Mouse (Mus musculus) CD8-positive naive resting alpha-beta T cell, adult 2 months (primary cell): ENCODE measurements at regions not wholly inside any gene's neighbourhood (a gene's known extent, or its start where the extent isn't known, plus 50 kb on each side); places are given as distances from the start of the nearest gene placed in this dataset.

ENCODE experiments used
- DNase-seq, 2 experiments: peaks; one replicate each; pipeline ENCODE4 v3.0.0; 2022; ENCODE audit warnings: low read depth in 2 of 2, low spot score in 2 of 2

DNA sequence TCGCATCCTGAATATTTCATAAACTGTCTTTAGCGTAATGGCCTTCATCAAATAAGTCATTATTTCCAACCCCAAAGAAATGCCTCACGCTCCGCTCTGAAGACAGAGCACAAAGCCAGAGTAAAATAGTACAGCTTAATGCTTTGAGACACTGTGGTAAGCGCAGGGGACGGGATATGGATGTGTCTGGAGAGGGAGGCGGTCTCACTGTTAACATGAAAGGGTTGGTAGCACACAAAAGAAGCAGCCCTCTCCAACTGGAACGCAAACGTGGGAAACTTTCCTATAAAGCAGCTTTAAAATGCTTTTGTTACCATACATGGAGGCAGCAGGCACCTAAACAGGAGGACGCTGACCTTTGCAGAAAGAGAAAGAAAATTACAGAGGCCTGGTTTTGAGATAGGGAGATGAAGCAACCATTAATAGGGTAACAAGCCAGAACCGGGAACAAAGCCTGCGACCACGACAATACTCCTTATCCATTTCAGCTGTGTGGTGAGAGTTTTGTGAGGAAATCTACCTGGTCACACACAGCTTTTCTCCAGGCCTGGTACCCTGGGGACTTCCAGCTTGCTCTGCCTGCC is 284.8 kb upstream of the Map3k7 start:
- DNase-seq: no peak

GRCm38 (mm10) chr4:31680958-31681357 is 282.9 kb upstream of the Map3k7 start:
- no peak for DNase-seq

GRCm38 (mm10) chr4:31689083-31689482 is 274.8 kb upstream of the Map3k7 start:
- DNase-seq: no peak

DNA sequence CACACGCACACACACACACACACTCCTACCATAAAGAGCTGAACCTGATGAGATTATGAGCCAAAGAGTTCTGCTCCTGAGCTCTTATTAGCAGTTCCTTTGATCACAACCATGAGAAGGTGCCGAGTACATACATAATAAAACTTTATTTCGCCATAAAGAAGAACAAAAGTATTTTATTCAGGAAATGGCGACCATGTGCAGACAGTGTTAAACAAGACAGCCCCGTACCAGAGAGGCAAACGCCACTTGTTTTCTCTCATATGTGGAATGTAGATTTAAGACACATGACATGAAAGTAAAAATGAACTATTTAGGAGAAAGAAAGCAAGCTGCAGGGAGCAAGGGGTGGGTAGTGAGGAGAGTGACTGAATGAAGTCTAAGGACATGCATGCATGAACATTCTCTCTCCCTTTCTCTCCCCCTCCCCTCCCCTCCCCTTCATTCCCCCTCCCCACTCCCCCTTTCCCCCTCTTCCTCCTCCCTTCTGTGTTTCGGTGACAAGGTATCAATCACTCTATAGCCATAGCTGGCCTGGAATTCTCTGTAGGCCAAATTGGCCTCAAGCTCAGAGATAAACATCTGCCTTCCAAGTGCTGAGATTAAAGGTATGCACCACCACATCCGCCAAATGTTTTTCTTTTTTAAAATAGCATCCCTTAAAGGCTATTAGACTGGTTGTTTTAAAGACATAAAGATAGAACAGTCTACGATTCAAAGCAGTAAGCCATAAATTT is 266.0 kb upstream of the Map3k7 start:
- DNase-seq: no peak

GRCm38 (mm10) chr4:31698506-31698782 is 265.5 kb upstream of the Map3k7 start:
- no peak for DNase-seq

GRCm38 (mm10) chr4:31699296-31699695 is 264.6 kb upstream of the Map3k7 start:
- DNase-seq: no peak

DNA sequence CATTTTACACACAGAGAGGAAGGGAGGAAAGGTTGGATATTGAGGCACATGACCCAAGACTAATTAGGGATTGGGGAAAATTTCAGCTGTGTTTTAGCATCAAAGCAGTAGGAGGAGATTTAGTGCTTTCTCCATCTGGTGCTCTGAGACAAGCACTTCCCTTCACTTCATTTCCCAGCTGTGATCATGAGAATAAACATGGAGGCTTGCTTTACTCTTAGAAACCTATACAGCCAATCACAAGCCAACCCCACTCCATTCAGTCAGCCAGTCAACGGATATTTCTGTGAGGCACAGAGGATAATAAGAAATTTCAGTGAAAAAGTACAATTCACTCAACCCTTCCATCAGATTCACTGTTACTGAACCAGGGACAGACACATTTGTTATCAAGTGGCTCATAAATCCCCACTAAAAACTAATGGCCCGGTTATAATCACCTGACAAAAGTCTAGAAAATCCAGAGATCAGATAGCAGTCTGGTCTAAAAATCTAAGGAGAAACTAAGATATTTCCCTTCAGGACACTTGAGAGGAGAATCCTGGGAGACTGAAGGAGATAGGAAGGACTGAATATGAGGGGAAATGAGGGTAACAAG is 249.7 kb upstream of the Map3k7 start:
- no peak for DNase-seq

DNA sequence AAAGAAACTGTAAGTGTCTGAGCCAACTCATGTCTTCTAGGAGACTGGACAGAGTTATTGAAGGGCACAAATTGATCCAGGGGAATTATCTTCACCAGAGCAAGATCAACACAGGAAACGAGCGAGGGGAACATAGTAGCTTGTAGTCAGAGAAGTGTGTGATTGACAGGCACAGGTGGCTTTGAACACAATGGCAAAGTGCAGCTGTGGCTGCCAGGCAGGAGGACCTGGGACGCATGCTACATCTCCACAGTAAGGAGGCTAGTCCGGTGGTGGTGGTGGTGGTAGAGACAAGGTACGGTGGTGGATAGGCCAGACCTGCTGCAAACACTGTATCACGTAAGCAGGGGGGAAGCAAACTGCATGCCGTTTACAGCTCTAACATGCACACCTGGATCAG is 240.4 kb upstream of the Map3k7 start:
- no peak for DNase-seq

DNA sequence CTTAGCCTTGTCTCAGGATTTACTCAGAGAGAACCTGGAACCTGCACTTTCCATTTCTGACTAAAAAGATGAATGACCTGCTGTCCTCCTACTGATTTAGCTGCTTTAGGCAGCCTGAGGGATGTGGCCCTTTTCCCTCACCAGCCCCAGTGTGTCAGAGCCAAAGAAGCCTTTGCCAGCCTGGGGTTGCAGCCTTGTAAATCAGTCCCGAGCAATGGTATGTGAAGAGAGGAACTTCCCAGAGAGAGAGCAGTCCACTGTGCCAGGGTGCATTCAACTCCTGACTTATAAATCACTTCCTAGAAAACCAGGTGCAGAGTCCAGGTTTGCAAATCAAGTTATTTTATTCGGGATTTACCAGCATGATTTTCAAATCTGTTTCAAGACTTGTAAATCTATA is 239.5 kb upstream of the Map3k7 start:
- no peak for DNase-seq

DNA sequence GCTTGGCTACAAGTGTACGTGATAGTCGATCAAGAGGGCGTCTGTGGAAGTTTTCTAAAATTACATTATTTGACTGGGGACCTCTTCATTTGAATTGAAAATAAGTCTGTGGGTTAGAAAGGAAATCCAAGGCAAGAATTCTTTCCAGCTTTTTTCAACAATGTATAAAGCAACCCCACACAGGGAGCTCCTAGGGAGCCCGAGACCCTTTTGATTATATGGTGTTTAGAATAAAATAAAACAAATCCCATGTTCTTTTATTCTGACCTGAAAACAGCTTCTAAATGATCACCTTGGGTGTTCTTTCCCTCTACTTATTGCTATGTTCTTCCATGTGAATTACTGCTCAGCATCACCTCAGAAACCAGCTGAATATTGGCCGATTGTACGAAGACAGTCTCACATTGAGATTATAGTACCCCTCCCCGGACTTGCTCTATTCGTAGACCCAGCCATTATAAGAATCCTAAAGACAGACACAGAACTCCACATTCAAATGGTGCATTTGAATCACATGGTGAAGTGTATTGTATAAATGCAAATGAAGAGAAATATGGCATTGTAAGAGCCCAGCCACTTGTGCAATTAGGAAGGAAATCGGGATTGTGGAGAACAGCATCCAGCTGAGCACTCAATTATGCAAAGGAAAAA is 236.3 kb upstream of the Map3k7 start:
- no peak for DNase-seq

DNA sequence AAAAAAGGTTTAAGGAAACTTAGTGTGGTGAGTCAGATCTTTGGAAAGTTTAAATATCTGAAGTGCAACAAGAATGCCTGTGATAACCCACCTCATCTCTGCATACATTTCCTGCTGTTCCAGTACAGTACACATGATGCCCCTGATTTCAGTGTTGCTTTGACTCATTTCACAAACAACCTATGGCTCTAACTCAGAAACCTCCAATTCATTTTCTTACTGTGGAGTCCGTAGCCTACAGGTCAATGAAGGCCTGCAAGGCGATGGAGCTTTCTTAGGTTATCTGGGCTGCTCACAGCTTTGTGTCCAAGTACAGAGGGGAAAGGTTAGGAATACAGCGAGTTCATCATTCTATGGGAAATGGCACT is 235.8 kb upstream of the Map3k7 start:
- no peak for DNase-seq

DNA sequence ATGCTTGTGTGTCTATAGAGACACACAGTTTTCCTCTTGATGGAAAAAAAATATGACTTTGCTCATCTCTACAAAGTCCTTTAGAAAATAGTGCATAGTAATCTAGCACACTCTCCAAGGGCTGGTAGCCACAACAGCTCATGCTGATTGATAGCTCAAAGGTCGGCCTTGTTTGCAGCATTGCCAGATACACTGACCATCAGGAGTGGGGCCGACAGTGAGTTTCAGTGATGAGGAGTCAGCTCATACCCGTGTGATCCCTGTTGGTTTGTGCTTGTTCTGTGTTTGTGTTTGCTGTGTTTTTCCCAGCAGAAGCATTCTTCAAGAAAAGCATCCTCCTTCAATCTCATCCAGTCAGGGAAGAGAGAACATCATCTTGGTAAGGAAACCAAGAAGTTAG is 220.1 kb upstream of the Map3k7 start:
- DNase-seq: no peak

GRCm38 (mm10) chr4:31744431-31744830 is 219.5 kb upstream of the Map3k7 start:
- DNase-seq: no peak

DNA sequence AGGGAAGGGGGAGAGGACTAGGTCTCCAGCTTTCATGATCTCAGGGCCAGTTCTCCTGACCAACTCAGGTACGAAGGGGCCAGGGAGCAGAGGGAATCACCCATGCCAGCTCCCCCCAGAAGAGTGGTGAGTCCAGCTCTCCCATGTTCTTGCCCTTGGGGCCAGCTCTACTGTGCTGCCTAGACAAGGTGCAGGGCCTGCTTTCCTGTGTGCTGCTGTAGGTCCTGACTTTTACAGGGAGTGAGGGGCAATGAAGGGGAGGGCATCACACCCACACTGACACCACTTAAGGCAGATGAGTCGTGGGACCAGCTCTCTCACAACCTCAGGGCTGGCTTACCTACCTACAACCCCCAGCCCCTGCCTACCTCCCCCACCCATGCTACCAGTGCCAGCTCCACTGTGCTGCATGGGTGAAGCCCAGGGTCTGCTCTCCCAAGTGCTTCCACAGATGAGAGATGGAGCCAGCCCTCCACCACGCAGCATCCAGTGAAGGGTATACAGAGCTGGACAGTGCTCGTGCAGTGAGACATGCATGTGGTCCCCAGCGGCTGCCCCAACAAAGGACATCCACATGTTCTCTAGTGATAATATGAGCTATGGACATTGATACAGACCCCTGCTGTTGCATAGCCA is 210.1 kb upstream of the Map3k7 start:
- DNase-seq: no peak

- DNase-seq: no peak
Observed at GRCm38 (mm10) chr4:31757126-31757525, 206.8 kb upstream of the Map3k7 start.

DNA sequence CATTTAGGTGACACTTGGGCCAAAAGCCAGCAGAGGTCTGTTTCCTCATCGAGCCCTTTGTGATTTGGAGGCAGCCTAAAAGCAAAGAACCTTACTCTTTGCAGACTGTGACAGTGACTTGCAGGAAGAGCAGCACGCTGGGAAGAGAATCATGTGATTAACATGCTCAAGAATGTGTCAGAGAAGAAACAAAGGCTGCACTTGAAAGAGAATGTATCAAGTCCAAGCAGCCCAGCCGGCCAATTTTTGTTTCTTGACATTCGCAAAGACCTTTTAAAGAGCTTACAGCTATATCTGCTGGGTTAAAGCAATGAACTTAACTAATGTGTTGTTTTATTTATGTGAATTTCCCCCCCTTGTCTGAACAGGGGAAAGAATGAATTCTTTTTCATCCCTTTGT is 203.8 kb upstream of the Map3k7 start:
- no peak for DNase-seq

- DNase-seq: no peak
Observed at GRCm38 (mm10) chr4:31762199-31762598, 201.7 kb upstream of the Map3k7 start.

GRCm38 (mm10) chr4:31768026-31768626 is 195.8 kb upstream of the Map3k7 start:
- DNase-seq: no peak

DNA sequence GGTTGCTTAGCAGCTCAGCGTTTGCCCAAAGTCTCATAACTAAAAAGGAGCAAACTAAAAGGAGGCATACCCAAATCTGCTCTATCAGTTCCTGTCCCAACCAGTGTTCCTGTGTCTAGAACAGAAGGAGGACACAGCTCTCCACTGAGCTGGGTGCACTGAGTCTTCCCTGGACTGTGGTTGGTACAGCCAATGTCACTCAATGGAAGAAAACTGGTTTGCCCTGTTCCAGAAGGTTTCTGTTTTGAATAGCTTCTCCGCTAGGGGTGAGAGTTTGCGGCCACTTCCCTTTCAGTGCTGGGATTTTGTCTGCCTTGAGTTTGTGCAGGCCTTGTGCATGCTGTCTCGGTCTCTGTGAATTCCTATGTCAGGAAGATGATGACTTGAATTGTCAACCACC is 194.6 kb upstream of the Map3k7 start:
- no peak for DNase-seq

- DNase-seq: no peak
Observed at GRCm38 (mm10) chr4:31786284-31786683, 177.6 kb upstream of the Map3k7 start.

- no peak for DNase-seq
Observed at GRCm38 (mm10) chr4:31817574-31818240, 146.2 kb upstream of the Map3k7 start.
